Mouse (Mus musculus): Measurements from ENCODE around the gene Gm5157.
"Not testable (repeated sequence)": the region's sequence is repeated elsewhere in the genome, so short reads cannot be mapped to it uniquely, and the experiment has no call there.

The Gm5157 gene

GRCm38 (mm10) chr7:21190323-21190722 is at the start of gene Gm5157:
Gene Gm5157, minus strand, starts transcription at chr7:21190423.
- in situ Hi-C loops (cut with MboI, MseI) = loop anchor here (25.0 kb wide), 1 partner anchor 497 kb away; no protein-coding TSS in a partner anchor

DNA sequence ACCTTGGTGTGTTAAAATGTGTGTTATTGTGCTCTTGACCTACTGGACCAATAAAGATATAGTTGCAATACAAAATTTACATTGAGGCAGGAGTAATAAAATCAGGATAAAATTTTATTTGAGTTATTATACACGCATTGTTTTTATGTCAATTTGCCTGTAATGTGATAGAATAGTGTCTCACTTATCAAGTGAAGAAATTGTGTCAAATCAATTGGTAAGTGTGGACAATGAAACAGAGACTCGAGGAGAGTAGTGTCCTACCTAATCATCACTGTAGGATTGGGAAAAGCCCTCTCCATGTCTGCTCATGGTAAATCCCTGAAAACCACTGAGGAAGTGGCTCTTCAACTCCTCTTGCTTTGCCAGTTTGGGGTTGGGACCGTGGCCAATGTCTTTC is 28.3 kb downstream of the Gm5157 start, which contains the start of gene Vmn1r123:
Vmn1r123 (plus strand) TSS at position 301 of the 400 bp plus-strand sequence.
- in situ Hi-C loops (cut with MboI, MseI) = not testable (repeated sequence)
